Mouse (Mus musculus) 3134 (cell line): ENCODE measurements around the gene Thap11.
"Not testable (repeated sequence)": the region's sequence is repeated elsewhere in the genome, so short reads cannot be mapped to it uniquely, and the experiment has no call there.

Experiments used
- DNase-seq: peaks from one replicate; pipeline ENCODE4 v3.0.0-alpha.2; 2011; ENCODE audit warnings: low spot score; ENCODE audit not compliant: insufficient read length; ENCODE audit errors: extremely low read depth

The Thap11 gene

GRCm38 (mm10) chr8:105854715-105855216 is at the start of gene Thap11:
TSS of gene Thap11 (plus strand) at chr8:105855132.
- peak; percentile 87 for DNase-seq

- DNase-seq: no peak
Measured at GRCm38 (mm10) chr8:105805346-105805745, 49.6 kb upstream of the Thap11 start.

DNA sequence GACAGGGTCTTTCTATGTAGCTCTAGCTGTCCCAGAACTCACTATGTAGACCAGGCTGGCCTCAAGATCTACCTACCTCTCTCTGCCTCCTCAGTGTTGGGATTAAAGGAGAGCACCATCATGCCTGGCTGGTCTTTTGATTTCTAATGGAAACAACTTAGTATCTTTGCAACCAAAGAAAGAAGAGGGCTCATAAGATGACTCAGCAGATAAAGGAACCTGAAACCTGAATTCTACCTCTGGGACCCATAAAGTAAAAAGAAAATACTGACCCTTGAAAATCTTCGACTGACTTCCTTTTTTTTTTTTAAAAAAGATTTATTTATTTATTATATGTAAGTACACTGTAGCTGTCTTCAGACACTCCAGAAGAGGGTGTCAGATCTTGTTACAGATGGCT is 49.0 kb upstream of the Thap11 start:
- no peak for DNase-seq

DNA sequence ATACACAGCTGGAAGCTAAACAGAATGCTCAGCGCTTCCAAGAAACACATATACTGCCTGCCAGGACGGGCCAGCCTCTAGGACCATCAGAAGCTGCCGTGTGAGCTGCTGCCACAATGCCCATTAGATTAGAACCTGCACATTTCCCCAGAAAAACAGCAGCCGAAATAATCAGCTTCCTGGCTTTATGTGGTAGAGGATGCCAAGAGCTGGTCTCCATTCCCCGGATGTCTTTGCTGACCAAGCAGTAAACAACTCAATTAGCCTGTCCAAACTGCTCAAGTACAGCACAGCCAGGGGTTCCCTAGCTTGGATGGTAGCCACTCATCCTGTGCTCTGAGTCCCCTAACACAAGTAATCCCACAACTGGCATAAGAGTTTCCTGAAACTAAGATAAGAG is 47.2 kb upstream of the Thap11 start:
- DNase-seq: no peak

- peak; percentile 54 for DNase-seq
Measured at GRCm38 (mm10) chr8:105808480-105808879, 46.5 kb upstream of the Thap11 start.

GRCm38 (mm10) chr8:105810245-105810786 is 44.6 kb upstream of the Thap11 start:
- DNase-seq: no peak

- DNase-seq: no peak
Measured at GRCm38 (mm10) chr8:105811061-105811460, 43.9 kb upstream of the Thap11 start.

DNA sequence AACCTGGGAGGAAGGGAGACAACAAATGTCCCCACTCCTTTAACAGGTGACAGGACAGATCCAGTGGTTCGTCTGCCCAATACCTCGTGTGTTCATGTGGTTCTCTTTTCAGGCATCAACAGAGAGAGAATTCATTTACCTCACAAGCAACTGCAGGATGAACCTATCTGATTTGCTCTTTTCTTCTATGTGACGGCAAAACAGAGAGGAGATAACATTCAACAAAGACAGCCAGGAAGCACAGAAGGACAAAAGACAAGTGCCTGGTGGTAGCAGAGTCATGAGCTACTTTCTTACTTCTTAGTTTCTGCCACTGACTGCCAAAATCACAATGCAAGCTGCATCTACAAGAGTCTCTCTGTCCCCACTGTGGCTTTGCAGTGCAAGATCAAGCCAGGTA is 43.4 kb upstream of the Thap11 start:
- DNase-seq: no peak

DNA sequence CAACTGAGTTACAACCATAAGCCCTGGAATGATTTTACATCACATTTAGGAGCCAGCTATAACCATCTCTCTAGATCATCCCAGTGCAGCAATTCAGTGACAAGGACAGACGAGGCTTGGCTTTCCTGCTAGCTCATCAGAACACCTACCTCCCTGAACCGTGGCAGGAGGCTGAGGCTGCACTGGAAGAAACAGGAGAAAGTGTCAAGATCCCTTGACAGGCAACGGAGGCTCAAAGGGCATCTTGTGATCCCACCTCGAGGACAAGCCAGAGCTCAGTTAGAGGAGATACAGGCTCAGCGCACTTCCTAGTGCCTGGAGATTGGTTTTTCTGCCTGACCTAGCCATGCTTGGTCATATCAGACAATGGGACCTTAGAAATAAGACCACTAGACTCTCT is 42.4 kb upstream of the Thap11 start:
- no peak for DNase-seq

GRCm38 (mm10) chr8:105813241-105813640 is 41.7 kb upstream of the Thap11 start:
- no peak for DNase-seq

DNA sequence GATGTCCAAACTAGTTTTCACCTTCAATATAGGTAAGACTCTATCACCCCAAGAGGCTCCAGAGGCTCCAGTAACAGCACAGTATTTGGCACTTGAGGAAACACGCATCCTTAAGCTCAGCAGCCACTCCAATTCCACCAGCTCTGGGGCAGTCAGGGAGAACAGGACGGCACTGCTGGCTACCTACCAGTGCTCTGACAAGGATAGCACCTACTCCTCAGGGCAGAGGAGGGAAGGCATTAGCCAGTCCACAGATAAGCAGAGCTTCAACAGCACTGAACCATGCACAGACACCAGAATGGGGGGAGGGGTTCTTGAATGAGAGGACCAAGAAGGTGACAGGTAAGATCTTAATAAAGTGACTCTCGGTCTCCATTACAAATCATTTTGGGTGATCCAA is 35.3 kb upstream of the Thap11 start:
- no peak for DNase-seq

DNA sequence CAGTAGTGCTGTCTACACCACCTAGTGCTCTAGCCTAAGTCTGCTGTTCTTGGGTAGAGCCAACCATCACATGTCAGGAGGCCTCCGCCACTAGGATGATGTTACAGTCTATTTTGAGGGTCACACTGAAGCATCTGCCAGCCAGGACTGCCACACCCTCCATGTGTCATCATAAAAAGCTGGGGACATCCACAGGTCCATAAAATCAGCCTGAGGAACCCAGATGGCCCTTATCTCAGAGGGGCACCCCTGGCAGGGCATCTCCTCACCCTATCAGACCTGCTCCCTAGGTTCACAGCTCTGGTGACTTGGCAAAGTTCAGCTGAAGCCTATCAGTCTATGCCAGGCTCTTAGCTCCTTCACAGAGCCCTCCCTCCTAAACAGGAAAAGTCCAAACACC is 34.0 kb upstream of the Thap11 start:
- DNase-seq: no peak

- no peak for DNase-seq
Measured at GRCm38 (mm10) chr8:105825506-105825905, 29.4 kb upstream of the Thap11 start.

- no peak for DNase-seq
Measured at GRCm38 (mm10) chr8:105826379-105826778, 28.6 kb upstream of the Thap11 start.

- DNase-seq: peak; percentile 90
Measured at GRCm38 (mm10) chr8:105826861-105827848, 27.8 kb upstream of the Thap11 start, which contains the start of the genes Ranbp10 and Tsnaxip1. TSS of gene Ranbp10 (minus strand) at chr8:105827350. TSS of gene Tsnaxip1 (plus strand) at chr8:105827731.

GRCm38 (mm10) chr8:105833740-105834139 is 21.2 kb upstream of the Thap11 start:
- not testable (repeated sequence) for DNase-seq

DNA sequence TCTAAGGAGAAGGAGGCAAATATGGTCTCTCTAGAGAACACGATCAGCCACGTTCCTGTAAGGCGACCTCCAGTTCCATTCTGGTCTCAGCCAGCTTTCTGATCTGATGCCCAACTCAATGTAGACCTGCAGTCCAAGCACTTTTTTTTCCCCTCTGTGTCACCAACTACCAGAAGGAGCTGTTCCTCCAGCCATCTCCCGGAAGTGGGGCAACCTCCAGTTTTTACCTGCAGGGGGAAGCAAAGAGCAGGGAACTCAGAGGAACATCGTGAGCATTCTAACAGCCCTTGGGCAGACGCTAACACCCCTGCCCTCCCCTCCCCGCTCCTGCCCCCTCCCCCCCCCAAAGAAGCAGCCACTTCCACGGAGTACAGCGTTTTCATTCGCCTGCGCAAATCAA is 19.6 kb upstream of the Thap11 start:
- peak; percentile 60 for DNase-seq

DNA sequence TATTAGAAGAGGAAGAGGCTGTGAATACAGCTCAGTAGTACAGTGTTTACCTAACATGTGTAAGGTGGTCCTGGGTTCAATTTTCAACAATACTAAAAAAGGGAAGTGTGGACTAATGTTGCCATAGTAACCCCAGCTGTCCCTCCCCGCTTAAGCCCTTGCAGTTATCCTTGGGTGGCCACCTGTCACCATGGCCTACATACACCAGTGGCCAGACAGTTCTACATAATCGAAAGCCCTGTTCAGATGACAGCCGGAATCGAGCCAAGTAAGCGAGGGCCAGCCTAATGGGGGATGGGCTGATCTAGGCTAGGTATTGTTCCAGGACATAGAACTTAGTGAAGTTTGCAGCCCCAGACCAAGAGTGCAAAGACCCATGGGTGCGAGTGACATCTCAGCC is 17.9 kb upstream of the Thap11 start:
- DNase-seq: no peak

DNA sequence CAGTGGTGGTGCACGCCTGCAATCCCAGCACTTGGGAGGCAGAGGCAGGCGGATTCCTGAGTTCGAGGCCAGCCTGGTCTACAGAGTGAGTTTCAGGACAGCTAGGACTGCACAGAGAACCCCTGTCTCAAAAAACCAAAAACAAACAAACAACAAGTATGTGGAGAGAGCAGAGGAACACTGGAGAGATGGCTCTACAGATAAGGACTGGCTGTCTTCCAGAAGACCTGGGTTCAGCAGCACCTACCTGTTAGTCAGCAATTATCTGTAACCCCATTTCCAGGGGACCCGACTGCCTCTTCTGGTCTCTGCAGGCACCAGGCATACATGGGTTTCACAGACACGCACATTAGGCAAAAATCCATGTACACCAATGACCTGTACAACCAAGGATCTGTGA is 15.7 kb upstream of the Thap11 start:
- no peak for DNase-seq

DNA sequence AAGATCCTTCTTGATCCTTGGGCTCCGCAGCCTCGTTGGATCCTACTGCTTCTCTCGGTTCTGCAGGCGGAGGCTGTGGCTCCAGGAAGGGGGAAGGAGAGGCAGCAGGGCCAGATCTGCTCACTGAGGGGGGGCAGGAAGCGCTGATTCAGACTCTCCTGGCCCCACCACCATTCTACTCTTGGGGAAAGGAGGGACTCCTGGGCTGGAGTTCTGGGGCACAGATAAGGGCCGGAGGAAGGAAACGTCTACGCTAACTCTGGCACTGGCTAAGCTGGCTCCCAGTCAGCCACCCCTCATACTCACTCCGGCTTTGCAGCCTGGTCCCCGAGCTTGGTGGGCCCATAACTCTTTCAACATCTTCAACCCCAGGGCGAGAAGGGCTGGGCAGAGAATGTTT is 8.3 kb upstream of the Thap11 start:
- no peak for DNase-seq

GRCm38 (mm10) chr8:105850014-105850413 is 4.9 kb upstream of the Thap11 start:
- DNase-seq: no peak

DNA sequence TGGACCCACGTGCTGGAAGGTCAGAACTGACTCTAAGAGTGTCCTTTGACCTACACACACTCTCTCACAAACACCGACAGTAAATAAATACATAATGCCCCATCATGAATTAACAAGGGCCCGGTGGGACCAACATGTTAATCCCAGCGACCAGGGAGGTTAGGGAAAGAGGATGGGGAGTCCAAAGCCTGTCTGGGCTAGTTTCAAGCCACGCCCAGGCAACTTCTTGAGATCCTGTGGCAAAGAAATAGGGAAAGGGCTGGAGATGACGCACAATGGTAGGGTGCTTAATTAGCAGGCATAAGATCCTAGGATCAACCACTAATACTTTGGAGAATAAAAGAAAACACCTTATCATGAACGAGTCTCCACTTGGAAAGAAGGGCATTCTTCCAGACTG is 4.3 kb upstream of the Thap11 start:
- DNase-seq: no peak
